Mouse (Mus musculus) heart, postnatal 4 days (tissue): ENCODE data around the gene Thbs3. TPM values are rescaled to one million over a fixed set of nuclear protein-coding genes. Genes with fewer than 3 reads are reported as not detected.
A peak's percentile ranks its signal among the peaks of the same experiment; 100 is the strongest.

Source experiments
- DNase-seq: peaks from one replicate; pipeline ENCODE4 v3.0.0; 2021
- total RNA-seq, 2 experiments: library from RNA; stranded (reverse); gene quantifications; 2 replicates each; pipeline ENCODE4 v1.2.3; 2021

The Thbs3 gene
- 10 to 100 TPM; 25.0 to 34.5 TPM for total RNA-seq

DNA sequence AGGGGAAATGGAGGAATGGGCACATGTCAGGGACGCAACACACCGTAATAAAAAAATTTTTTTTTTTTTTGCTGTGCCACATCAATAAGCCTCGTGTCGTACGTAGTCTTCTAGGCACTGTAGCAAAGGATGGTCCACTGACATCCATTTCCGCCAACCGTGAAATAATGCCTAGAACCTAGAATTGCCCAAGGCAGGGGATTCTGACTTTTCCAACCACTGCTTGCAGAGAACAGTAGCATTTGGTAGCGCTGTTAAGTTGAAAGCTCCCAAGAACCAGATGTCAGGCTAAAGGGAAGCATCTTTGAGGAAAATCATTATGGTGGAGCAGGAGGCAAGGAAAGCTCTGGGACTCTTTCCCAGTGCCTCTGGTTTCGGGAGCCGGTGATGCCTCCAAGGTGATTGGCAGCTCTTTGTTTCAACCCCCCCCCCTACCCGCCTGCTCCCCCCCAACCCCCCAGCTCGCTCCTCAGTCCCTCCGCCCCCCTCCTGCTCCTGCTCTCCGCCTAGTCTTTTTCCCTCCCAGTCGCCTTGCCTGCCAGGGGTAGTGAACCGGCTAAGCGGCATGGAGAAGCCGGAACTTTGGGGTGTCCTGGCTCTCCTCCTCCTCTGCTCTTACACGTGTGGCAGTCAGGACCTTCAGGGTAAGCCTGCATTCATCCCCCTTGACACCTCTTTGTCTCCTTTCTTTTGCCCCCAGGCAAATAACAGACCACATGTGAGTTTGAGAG is at the start of gene Thbs3:
Gene Thbs3 (plus strand): TSS at position 500 of the 731 bp plus-strand sequence.
- peak; percentile 65 for DNase-seq

DNA sequence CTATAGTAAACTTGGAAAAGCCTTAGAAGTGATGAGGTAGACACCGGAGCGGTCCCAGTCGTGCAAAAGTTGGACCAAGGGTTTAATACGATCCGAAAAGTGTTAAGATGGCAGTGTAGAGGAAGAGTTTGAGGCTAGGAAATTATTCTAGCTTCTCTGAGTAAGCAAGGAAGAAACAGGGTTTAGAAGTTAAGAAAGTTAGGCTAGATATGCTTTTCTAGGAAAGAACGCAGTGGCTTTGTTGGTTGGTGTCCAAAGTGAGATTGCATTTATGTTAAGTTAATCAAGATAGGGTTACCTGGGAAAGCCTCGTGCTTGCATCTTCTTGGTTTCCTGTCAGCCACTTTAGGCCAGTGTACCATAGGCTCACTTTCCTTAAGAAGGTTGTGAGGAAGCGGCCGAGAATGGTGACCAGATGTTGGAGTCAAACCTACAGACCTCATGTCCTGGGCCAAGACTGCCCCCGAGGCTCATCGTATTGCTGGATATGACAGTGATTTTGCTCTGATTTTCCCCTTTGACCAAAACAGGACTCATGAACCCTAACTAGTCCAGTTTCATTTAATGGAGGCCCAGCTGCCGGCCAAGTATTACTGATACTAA is 49.6 kb upstream of the Thbs3 start:
- no peak for DNase-seq

DNA sequence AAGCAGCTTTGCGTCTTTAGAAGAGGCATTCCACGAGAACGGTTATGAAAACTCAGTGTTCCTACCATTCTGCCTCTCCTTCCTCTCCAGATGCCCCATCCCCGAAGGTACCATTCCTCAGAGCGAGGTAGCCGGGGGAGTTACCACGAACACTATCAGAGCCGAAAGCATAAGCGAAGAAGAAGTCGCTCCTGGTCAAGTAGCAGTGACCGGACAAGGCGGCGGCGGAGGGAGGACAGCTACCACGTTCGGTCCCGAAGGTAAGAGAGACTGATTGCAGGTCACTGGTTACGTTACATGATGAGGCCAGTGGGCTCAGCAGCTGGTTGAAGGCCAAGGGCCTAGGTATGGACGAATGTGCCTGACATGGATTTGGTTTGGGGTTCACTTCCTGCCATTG is 48.0 kb upstream of the Thbs3 start:
- DNase-seq: no peak

DNA sequence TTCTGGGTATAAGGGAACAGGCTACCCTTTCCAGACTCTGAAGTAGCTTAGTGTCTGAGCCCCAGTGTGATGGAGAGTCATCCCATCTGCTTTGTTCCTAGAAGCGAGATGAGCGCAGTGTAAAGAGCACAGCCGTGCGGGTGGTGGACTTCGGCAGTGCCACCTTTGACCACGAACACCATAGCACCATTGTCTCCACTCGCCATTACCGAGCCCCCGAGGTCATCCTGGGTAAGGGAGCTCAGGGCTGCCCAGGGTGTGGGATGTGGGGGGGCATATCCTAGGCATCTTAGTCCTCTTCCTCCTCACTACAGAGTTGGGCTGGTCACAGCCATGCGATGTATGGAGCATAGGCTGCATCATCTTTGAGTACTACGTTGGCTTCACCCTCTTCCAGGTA is 40.1 kb upstream of the Thbs3 start:
- no peak for DNase-seq

DNA sequence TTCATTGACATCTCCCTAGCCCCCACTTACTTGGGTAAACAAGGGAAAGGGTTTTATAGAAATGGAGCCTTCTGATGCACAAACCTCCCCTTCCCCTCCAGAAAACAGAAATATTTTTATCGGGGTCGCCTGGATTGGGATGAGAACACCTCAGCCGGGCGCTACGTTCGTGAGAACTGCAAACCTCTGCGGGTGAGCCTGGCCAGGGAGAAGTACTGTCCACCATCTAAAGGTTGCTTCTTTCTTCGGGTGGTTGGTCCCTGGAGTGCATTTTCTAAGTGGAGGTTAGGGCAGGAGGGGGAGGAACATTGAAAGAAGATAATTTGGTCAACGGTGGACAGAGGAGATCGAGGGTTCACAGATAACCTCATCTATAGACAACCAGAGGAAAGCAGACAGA is 39.4 kb upstream of the Thbs3 start:
- no peak for DNase-seq

DNA sequence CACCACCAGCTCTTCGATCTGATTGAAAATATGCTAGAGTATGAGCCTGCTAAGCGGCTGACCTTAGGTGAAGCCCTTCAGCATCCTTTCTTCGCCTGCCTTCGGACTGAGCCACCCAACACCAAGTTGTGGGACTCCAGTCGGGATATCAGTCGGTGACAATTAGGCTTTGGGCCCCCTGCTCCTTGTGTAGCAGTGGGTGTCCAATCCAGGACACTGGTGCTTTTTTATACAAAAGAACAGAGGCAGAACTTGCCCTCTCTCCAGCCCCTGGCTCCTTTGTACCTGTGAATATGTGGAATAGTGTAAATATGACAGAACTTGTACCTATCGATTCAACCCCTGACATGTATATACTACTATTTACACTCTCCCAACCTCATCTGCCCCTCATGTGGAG is 38.6 kb upstream of the Thbs3 start:
- no peak for DNase-seq

DNA sequence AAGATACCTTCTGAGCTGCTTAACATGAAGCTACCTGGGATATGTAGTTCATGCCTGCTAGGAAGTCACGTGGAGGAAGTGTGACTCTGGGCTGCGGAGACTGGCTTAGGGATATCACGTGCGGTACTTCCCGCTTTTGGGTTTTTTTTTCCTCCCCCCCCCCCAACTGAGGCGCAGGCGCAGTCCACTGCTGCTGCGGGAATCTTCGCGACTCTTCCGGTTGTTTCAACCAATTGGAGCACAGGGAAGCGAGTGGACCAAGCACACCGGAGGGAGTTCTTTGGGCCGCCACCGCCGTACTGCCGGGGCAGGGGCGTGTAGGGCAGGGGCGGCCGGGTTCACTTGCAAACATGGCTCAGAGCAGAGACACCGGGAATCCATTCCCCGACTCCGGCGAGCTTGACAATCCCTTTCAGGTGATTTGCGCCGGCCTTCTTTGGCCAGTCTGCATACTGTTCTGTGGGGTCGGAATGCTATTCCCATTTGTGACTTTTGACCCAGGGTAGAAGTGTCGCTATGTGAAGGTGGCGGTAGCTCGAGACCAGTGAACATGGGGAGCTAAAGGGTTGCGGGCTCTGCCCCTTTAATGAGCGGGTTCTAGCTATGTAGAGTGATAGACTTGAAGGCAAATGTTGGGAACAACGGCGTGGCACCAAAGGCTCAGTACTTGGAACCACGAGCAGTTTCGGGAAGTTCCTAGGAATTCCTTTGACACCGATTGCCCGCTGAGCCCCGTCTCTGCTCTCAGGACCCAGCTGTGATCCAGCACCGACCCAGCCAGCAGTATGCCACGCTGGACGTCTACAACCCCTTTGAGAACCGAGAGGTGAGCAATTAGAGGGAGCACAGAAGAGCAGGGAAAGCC is 37.5 kb upstream of the Thbs3 start, which contains the start of gene Scamp3:
Gene Scamp3 (plus strand): TSS at position 232 of the 865 bp plus-strand sequence.
- peak; percentile 86 for DNase-seq

DNA sequence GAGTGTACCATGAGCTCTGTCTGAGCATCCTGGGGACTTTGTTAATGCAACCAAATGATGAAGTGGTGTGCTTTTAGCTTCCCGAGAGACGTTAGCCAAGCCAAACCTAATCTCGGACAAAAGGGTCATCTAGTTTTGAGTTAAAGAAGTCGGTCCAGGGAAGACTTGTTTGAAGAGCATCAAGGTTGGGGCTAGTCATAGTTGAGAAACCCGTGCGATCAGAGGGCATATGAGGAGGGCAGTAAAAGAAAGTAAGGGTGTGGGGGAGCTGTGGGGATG is 36.9 kb upstream of the Thbs3 start:
- DNase-seq: no peak

DNA sequence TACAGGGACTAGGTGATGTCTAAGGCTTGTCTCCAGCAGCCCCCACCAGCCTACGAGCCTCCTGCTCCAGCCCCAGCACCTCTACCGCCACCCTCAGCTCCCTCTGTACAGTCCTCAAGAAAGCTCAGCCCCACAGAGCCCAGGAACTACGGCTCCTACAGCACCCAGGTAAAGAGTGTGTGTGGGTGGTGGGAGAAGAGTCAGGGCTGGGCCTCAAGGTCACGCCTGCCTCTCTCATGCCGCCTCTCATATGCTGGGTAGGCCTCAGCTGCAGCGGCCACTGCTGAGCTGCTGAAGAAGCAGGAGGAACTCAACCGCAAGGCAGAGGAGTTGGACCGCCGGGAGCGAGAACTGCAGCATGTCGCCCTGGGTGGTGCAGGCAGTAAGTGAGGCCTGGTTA is 35.9 kb upstream of the Thbs3 start:
- DNase-seq: no peak

DNA sequence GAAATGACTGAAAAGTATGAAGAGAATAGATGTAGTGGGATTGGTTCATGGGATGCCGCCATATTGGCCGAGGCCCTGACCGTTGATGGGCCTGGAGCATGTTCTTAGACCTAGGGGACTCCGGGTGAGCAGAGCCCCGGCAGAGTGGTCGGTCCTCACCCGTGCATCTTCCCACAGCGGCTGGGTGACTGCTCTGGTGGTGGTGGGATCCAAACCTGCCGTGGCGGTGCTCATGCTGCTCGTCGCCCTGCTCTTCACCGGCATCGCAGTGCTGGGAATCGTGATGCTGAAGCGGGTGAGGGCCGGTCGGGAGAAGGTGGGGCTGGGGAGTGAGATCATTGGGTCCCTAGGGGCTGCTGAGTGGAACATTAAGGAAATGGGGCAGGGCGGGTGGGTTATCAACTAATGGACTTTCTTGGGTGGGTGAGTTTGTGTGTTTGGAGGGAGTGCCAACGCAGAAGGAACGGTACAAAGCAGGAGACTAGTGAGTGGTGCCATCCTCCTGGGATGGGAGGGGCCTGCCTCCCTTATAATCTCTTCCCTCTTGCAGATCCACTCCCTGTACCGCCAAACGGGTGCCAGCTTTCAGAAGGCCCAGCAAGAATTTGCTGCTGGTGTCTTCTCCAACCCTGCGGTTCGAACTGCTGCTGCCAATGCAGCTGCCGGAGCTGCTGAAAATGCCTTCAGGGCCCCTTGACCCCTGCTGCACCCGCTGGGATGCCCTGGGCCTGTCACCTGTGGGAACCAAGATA is 33.1 kb upstream of the Thbs3 start:
- no peak for DNase-seq

DNA sequence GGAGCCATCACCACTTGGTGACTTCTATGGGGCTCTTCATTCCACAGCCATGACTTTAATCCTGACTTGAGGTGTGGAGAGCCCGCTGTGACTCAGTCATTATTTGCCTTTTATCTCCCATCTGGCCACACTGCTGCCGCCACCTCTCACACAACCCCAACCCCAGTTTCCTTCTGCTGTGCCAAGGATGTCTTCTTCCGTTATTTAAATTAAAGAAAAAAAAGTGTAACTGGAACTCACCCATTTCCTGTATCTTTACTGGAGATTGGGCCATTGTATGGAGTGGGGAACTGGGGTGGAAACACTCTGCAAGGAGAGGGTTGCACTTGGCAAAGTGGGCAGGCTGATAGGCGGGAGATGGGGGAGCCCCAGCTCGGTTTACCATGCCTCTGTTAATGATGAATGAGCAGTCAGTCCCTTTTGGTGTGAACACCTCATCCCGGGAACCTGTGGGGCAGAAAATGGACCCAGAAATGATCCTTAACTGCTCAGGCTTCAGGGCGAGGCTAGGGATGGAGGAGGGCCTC is 32.4 kb upstream of the Thbs3 start:
- DNase-seq: no peak

DNA sequence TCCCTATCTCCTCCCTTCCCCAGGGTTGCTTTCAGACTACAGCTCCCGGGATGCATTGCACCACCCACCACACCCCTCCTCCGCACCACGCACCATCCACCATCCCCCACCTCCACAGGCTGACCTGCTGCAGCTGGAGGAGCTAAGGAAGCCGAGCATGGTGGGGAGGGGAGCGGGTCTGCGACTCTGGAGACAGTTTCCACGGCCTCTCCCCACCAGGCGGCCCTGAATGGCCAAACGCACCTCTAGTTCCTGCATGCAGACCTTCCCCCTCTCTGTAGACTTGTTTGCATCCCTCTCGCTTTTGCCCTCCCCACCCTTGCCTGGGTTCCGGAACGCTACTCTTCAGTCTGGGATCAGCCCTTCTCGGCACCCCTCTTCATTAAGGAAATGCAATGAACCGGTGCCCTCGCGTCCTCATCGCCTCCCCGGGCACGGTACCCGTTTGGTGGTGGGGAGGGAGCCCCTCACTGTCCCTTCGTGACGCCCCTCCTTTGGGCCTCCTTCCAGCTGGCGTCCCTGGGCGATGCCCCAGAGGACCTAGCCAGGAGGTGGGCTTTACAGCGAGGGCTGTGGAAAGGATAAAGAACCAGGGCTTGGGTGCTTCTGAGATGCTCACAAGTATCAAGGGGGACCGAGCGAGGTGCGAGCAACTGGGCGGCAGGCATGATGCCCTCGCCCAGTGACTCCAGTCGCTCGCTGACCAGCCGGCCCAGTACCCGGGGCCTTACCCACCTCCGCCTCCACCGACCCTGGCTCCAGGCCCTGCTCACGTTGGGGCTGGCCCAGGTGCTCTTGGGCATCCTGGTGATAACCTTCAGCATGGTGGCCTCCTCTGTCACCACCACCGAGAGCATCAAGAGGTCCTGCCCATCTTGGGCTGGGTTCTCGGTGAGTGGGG is 31.7 kb upstream of the Thbs3 start, which contains the start of gene Fam189b:
Gene Fam189b (plus strand): TSS at position 86 of the 901 bp plus-strand sequence.
- DNase-seq: peak; percentile 85

DNA sequence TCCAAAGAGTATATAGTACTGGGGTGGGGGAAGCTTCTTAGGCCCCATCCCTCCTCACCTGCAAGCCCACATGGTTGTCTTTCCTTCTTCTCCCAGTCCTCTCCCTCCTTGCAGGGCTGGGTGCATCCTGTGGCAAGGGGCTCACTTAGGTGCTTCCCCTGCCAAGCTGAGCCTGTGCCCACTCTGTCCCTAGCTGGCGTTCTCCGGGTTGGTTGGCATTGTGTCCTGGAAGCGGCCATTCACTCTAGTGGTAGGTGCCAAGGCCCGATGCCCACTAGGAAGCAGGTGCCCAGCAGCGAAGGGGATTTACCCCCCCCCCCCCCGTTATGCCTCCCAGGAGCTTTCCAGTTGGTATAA is 31.0 kb upstream of the Thbs3 start:
- no peak for DNase-seq

DNA sequence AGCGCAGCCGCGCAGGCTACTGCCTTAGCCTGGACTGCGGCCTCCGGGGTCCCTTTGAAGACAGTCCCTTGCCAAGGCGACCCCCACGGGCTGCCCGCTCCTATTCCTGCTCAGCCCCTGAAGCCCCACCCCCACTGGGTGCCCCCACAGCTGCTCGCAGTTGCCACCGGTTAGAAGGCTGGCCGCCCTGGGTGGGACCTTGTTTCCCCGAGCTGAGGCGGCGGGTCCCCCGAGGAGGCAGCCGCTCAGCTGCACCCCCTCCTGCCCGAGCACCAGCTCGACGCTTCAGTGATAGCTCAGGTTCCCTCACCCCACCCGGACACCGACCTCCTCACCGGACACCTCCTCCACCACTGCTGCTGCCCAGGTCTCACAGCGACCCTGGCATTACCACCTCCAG is 27.8 kb upstream of the Thbs3 start:
- no peak for DNase-seq

DNA sequence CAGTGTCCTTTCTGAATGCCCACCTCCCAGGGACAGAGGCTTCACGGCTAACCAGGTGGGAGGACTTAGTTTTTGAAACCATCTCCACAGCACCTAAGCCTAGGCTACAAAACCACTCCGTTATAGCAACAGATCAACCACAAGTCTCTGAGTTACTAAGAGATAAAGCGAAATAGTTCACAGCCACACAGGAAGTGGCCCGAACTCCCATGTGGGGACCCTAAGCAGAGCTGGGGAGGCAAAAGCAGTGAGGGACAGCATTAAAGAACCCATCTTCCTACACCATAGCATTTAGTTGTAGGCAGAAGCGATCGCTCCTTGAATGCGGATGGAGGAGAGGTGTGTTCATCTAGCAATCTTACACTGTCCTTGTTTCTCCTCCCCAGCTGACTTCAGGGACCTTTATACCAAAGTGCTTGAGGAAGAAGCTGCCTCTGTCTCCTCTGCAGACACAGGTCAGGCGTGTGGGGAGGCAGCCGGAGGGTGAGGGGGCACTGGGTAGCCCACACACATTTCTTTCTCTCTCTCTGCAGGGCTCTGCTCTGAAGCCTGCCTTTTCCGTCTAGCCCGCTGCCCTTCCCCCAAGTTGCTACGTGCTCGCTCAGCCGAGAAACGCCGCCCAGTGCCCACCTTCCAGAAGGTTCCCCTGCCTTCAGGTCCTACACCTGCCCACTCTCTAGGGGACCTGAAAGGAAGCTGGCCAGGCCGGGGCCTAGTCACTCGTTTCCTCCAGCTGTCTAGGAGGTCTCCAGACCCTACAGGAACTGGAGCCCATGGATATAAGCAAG is 27.1 kb upstream of the Thbs3 start:
- no peak for DNase-seq

DNA sequence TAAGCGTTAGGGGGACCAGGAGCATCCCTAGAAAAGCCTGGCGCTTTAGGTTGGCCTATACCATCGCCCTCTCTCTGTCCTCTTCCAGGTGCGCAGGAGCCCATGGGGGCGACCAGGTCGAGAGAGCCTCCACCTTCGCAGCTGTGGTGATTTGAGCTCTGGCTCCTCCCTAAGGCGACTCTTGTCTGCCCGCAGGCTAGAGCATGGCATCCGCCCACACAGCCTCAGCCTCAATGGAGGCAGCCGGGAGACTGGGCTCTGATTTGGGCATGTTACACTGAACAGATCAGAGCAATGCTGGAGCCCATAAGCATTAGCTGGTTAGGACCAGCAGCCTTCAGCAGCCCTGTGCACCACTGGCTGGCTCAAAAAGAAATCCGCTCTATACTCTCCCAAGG is 26.5 kb upstream of the Thbs3 start:
- no peak for DNase-seq

DNA sequence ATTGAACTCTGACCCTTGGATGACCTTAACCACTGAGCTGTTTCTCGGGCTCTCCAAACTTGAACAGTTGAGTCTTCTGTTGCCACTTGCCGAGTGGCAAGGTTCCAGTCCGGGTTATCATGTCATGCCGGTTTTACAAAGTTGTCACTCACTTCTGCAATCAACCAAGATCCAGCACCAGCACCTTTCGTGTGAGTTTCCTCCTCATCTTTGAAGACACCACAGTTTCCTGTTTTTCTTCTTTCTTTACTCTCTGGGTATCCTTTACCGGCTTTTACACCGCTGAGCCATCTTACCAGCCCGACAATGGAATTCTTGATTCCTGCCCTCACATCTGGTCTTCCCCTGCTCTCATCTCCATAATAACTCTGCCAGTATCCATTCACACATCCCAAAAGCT is 24.5 kb upstream of the Thbs3 start:
- no peak for DNase-seq

DNA sequence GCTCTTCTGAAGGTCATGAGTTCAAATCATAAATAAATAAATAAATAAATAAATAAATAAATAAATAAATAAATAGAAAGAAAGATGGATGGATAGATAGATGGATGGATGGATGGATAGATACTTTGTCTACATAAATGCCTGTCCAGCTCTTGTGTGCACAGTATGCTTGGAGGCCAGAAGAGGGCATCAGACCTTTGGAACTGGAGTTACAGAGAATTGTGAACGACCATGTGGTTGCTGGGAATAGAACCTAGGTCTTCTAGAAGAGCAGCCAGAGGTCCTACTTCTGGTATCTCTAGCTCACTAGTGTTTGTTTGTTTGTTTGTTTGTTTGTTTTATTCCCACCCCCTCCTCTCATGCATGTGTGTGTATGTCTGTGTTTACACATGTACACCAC is 21.6 kb upstream of the Thbs3 start:
- DNase-seq: no peak

DNA sequence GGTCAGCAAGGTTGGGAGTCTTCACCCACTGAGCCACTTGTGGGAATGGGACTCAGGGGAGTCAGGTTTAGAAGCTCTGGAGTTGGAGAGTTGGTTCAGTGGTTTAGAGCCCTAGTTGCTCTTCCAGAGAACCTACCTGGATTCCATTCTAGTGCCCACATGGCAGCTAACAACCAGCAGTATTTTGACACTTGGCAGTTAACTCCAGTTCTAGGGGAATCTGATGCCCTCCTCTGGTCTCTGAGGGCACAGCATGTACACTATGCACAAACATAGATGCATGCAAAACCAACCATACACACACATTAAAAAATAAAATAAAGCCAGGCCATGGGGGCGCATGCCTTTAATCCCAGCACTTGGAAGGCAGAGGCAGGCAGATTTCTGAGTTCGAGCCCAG is 21.1 kb upstream of the Thbs3 start:
- no peak for DNase-seq

DNA sequence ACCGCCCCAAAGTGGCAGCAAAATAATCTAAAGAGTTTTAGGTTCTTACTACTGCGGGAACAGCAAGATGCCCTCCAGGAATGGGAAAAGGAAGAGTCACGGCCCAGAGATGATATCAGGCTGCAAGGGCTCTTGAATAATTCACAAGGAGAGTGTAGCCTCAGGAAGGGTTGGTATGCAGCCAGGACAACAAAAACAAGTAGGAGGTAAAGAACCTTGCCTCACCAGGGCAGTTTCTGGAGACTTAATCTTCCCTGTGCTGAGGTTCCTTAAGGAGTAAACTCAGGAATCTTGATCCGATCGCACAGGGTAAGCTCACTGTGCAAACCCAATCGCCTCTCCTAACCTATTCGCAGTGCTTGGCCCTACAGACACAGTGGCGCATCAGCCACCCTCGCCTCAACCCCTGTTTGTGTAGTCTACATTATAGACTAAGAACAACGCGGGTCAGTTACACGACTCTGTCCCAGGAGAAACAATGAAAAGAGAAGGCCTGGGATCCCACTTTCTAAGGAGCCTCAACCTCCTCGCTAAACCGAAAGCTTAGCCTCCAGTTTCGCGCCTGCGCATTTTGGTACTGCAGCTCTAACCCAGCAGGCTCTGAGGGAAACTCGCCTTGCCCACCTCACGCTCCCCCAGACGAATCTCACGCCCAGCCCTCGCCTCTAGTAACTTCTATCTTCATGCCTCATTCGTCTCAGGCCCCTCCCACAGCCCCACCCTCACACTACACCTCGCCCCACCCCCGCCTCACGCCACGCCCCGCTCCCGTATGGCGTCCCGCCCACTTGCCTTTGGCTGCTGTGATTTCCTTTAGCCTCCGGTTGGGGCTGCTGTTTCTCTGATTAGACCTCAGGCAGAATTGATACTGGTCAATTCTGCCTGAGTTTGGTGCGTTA is 18.8 kb upstream of the Thbs3 start:
- peak; percentile 93 for DNase-seq
